Mouse (Mus musculus) layer of hippocampus, postnatal 25 days (tissue): ENCODE results near the gene Retreg3. TPM values are rescaled to one million over a fixed set of nuclear protein-coding genes. Genes with fewer than 3 reads are reported as not detected.
"Not testable (repeated sequence)": the region's sequence is repeated elsewhere in the genome, so short reads cannot be mapped to it uniquely, and the experiment has no call there.

Source experiments
- DNase-seq, 2 experiments: peaks; one replicate each; pipeline ENCODE4 v3.0.0; 2022; ENCODE audit warnings: mixed read lengths in 2 of 2, low spot score in 1 of 2; ENCODE audit errors: extremely low spot score in 1 of 2
- total RNA-seq, 2 experiments: library from RNA; stranded (reverse); gene quantifications; 2 replicates each; pipeline ENCODE4 v1.2.3; 2021

The Retreg3 gene
- total RNA-seq, 2 experiments from 2014 or later, result 57.3 to 62.6 TPM

DNA sequence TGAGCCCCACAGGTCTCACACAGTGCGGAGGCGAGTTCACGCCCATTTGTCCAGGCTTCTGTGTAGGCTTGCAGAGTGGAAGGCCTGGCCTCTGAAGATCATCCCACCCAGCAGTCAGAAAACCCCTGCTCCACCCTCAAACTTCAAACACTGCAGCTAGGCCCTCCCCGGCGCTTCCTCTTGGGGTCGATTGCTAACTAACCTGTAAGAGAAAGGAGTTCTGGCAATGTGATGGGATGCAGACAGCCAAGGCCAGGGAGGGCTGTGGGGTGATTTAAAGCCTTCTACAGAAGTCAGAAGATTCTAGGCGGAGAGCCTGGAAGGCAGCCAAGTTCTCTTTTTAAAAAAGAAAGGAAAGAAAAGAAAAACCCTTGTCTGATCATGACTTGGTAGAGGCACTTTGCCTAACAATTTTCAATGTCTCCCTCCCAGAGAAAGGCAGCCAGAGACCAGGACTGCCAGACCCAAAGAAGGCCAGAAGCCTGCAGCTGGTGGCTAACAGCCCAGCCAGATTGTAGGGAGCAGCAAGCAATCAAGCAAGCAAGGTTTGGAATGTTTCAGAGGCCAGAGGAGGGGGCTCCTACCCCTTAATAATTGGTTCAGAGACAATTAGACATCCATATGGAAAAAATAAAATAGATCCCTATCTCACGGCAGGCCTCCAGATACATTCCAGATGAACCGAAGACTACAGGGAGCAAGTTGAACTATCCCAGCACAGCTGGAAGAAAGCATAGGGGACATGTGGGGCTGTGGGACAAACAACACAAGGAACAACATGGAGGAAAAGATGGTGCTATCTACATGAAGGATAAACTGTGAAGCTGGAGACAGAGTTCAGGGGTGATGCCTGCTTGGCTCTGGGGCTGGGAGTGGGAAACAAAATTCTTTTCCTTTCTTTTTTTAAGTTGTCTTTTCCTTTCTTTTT is 29.7 kb upstream of the Retreg3 start:
- no peak for DNase-seq

DNA sequence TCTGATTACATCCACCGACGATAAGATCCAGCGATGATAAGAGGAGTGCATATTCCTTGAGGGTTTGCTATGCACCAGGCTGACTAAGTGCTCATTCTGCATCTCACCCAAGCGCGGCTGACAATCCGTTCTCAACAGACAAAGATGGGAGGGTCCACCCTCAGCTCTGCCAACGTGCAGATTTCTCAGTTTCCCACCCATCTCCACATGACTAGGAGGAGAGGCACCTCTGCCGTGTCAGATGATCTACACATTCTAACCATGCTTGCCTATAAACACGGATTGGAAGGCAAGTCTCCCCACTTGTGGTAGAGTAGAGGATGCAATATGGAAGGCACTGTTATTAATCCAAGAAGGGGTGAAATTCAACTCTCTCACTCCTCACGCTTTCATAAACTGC is 29.1 kb upstream of the Retreg3 start:
- DNase-seq, result no peak

DNA sequence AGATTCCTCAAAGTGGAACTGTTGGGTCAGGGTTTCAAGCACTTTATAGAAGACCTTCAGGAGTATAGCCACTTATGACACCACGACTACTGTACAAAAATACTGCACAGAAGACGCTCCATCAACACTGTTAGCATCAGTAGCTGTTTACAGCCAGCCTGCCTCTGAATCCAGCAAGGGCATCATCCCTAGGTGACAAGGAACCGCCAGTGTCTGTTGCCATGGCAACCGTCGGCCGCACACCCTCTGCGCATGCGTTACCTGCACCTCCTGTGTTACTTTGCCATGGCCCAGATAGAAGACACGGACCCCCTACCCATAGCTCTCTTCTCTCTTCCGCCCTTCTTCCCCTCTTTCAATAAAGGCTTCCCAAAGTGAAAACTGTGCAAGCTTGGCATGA is 26.7 kb upstream of the Retreg3 start:
- no peak for DNase-seq

DNA sequence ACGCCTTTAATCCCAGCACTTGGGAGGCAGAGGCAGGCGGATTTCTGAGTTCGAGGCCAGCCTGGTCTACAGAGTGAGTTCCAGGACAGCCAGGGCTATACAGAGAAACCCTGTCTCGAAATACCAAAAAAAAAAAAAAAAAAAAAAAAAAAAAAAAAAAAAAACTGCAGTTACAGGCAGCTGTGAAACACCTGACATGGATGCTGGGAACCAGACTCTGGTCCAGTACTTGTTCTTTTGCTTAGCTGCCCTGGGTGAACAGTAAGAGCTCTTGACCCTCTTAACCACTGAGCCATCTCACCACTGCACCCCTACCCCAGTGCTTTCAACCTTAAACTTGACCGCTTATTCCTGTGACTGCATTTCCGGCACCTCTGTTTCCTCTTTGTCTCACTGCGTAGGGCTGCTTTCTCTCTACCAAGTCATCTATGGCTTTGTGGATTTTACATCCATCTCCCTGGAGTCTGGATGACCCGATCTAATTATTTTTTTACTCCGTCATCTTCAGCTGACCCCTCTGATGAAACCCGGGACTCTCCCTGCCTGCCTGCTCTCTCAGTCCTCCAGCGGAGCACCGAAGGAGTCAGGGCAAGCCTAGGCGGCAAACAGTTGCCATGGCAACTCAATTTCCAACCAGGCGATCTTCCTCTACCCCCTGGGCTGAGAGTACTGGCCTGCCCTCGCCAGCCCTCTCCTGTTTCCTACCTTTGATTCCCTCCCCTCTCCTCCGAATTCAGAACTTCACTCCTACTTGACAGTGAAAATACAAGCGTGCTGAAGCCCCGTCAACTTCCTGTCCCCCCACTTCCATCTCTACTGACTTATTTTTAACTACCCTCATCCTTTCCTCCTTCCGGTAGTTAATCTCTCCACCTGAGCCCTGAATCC is 23.9 kb upstream of the Retreg3 start:
- DNase-seq, result no peak

DNA sequence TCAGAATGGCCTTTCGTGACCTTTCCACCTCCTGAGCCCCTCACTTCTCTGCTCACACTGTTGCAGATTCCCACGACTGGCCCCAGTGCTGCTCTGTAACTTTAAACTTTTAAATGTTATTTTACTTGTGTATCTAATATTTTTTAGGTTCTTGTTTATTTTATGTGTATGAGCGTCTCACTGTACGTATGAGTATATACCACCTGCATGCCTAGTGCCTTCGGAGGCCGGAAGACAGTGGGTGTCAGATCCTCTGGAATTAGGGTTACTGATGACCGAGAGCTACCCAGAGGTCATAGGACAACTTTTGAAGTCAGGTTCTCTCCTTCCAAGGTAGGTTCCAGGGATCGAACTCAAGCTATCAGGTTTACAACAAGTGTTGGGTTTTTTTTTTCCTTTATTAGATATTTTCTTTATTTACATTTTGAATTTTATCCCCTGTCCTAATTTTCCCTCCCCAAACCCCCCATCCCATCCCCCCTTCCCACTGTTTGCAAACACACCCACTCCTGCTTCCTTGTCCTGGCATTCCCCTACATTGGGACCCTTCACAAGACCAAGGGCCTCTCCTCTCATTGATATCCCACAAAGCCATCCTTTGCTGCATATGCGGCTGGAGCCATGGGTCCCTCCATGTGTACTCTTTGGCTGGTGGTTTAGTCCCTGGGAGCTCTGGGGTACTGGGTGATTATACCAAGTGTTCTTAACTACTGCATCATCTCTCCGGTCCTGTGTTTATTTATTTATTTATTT is 22.7 kb upstream of the Retreg3 start:
- no peak for DNase-seq

DNA sequence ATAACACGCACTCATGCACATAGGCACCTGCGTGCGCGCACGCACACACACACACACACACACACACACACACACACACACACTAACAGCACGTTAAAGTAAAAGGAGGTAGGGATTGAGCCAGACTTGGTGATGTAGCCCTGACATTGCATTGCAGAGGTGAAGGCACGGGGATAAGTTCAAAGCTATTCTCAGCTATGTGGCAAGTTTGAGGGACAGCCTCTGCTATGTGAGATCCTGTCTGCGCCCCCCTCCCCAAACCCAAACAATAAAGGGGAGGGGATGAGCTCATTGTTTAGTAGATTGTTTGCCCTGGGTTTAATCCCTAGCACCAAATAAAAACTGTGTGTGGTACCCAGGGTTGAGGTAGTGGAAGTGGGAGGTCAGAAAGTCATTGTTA is 21.4 kb upstream of the Retreg3 start:
- DNase-seq, result no peak

DNA sequence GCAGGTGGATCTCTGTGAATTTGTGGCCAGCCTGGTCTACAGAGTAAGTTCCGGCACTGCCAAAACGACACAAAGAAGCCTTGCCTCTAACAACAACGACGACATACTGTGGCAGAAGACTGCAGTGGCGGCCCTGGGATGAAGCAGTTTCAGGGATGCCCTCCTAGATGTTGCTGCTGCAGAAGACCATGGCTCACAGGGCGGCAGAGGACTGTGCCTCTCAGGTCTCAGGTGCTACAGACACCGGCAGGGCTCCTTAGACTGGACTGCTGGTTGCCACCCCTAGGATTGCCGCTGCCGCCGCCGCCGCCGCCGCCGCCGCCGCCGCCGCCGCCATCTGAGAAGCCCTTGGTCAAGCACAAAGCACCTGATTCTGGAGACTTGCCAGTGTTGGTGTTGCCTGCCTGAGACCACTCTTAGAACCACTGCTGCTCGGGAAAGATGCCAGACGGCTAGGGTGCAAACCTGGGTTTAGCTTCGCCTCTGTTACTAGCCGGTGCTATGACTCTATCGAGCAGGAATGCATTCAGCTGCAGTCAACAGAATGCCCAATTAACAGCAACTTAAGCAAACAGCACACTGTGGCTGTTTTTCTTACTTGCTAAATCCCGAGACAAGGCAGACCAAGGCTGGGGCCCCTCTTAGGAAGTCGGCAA is 20.6 kb upstream of the Retreg3 start:
- no peak for DNase-seq

DNA sequence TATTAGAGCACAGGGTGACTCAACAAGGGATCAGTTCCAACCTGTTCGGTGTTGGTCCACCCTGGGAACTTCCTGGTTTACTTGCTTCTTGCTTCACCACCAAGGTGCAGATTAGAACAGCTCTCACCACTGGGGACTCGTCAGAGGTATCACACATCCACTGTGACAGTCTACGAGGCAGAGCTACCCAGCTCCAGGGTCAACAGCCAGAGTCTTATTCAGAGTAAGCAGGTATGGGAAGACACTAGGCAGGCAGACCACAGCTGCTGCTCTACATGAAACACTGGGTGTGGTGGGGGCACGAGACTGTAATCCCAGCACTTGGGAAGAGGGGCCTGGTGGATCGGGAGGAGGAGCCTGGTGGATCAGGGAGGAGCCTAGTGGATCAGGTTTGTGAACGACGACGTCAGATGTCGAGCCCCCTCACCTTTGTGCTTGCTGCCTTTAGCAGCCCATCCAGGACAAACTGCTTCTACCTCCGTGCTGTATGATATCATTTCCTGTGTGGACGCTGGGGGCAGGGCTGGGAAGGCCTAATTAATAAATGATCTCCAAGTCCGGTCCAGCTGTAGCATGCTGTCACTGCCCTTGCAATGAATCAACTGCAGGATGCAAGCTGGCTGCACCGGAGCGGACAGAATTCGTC is 19.0 kb upstream of the Retreg3 start:
- no peak for DNase-seq

DNA sequence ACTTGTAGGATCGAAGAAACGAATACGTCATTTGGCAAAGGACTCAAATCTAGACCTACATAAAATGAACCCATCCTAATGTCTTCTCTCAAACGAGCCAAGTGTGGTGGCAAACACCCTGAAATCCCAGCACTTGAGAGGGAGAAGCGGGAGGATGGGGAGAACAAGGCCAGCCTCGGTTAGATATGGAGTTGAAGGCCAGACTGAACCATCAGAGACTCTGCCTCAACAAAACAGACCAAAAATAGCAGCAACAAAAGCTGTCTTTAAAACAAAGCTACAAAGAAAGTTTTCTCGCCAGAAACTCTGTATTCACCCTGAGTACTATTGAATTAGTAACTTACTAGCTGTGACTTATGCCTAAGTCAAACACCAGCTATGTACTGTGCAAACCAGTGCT is 17.3 kb upstream of the Retreg3 start:
- DNase-seq, result no peak

DNA sequence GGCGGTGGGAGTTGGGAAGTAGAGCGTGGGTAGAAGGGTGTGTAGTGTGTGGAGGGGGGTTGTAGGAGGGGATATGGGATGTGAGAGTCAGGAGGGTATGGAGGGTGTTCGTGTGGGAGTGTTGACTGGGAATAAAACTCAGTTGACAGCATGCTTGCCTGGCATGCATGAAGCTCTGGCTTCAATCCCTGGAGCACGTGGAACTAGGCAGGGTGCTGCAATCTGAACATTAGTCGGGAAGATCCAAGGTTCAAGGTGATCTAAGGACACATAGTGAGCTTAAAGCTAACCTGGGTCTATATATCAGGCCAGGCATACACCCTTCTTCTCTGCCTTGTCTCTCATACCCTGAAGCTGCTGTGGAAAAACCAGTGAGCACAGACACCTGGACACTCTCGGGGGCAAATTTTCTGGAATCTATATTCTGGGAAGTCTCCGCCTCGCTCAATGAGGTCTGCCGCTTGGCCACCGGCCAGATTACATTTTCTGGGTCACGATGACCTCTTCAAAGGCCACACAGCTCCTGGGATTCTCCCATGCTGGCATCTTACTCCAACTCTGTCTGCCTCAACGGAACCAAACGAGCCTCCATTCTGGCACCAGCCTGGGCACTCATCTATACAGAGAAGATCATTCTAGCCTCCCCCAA is 14.6 kb upstream of the Retreg3 start:
- DNase-seq, result no peak

DNA sequence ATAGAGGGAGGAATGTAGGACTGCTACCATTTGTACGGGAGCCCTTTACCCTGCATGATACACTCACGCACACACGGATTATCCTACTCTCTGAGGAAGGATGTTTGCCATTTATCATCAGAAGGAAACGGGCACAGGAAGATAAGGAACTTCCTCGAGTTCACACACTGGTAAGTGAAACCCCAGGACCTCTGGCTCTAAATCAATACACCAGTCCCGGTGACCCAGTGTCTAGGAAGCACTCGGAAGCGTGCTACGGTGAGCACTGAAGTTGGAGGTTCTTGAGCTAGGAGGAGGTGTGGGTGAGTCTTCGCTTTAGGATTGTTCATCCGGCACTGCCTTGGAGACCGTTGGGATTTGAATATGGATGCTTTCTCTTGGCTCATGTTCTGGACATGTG is 13.3 kb upstream of the Retreg3 start:
- no peak for DNase-seq

DNA sequence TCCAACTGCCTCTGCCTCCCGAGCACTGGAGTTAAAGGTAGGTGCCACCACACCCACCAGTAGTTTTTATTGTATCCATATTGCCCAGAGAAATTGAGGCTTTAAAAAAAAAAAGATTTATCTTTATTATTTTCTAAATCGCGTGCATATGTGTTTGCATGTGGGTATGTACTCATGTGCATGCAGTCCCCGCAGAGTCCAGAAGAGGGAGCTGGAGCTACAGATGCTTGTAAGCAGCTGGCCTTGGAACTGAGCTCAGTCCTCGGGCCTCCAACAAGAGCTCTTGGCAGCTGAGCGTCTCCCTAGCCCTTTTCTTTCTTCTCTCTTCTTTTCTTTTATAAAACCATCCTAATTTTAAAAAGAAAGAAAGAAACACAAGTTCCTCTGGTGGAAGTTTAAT is 12.0 kb upstream of the Retreg3 start:
- no peak for DNase-seq

DNA sequence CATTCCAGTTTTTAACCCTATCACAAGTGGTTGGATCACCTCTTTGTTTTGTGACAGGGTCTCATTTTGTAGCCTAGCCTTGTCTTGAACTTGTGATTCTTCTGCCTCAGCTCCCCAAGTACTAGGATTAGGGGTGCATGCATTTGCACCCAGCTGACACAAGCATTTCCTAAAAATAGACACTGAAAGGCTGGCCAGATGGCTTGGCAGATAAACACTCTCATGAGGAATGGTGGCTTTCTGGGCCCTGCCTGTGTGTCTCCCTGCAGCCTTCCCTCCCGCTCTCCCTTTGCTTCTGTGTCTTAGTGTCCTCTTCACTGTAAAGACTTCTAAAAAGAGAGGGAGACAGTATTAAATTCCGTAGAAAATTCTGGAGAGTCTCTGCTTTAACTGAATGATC is 11.5 kb upstream of the Retreg3 start:
- no peak for DNase-seq

DNA sequence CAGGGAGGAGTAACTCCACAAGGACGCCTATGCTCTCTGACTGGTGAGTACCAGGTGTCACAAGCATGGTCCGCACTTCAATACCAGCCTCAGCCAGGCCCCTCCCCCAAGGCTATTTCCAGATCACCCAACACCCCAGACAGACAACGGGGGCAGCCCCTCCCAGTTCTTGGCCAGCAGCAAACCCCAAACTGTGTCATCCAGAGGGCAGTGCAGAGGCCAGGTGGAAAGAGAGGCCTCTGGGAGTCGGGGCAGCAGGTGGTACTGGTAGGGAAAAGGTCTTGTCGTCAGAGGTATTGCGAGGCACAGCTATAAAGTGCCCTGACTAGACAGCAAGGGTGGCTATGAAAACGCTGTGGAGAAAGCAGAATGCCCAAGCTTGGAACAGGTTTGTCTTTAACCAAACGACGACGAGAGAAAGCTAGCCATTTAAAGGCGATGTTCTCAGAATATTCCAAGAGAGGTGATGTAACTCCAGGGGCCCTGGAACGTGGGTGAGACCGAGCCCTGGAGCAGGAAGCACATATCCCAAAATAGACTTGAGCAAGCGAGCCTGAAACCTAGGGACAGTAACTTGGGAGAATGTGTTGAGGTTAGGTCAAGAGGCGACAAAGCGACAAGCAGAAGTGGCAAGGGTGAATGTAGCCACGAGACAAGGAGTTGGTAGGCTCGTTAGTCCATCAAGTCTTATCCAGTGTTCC is 10.5 kb upstream of the Retreg3 start:
- no peak for DNase-seq

DNA sequence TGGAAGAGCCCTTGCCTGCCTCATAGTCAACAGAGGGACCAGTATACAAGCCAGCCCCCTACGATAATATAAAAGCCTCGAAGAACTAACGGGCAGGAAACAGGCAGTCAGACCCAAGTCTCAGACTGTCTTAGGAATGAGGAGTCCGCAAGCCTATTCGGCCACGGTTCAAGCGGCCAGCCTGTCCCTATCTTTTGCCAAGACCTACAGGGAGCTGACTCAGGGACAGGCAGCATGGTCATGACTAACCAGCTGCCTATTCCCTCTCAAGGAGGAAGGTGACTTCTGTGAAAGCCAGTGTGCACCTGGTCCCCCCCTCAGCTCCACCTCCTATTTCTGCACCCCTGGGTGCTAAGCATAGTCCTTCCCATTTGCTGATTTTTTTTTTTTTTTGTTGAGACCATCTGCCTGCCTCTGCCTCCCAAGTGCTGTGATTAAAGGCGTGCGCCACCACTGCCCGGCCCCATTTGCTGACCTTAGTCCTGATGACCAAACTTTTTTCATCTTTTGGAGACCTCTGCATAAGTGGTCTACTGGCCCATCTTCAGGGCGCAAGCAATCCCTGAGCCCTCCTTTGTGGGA is 9.4 kb upstream of the Retreg3 start:
- DNase-seq, result no peak

DNA sequence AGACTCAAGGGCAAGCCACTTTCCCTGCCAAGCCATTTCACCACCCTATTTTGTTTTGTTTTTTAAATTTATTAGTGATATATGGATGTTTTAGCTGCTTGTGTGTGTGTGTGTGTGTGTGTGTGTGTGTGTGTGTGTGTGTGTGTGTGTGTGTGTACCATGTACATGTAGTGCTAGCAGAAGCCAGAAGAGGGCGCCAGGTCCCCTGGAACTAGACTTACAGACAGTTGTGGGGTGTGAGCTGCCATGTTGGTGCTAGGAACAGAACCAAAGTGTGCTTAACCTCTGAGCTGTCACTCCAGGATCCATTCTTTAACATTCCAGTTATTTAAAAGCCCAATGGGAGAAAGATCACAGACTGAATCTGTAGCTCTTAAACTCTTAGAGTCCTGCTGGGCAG is 7.4 kb upstream of the Retreg3 start:
- no peak for DNase-seq

DNA sequence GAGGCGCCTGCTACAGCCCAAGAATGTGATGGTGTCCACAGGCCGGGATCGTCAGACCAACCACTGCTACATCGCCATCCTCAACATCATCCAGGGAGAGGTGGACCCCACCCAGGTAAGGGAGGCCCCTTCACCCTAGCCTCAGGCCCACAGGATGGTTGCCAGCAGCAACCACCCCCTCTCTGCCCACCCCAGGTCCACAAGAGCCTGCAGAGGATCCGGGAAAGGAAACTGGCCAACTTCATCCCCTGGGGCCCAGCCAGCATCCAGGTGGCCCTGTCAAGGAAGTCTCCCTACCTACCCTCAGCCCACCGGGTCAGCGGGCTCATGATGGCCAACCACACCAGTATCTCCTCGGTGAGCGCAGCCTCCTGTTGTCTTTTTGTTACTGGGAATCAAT is 5.3 kb upstream of the Retreg3 start:
- not testable (repeated sequence) for DNase-seq

DNA sequence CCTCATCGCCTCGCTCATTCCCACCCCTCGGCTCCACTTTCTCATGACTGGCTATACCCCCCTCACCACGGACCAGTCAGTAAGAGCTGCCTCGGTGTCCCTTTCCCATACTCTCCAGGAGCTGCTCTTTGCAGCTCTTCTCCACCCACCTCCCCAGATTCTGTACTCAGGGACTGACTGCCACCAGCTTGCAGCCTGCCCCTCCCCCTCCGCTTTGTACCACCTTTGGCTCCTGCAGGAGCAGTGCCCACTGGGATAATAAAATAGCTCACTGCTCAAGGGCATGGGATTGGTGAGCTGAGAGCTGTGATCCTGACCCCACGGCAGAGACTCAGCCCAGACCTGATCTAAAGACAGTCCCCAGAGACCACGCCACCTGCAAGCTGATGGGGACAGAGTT is 4.8 kb upstream of the Retreg3 start:
- DNase-seq, result not testable (repeated sequence)
